Mouse (Mus musculus) lung, postnatal 0 days (tissue): Measurements from ENCODE around the gene Gm13278.
"Not testable (repeated sequence)": the region's sequence is repeated elsewhere in the genome, so short reads cannot be mapped to it uniquely, and the experiment has no call there.

Experiments
- CTCF ChIP-seq: IDR thresholded peaks from 2 replicates; pipeline ENCODE4 v1.5.1; 2016; ENCODE audit warnings: antibody characterized with exemption, mild to moderate bottlenecking
- EP300 ChIP-seq: IDR thresholded peaks from 2 replicates; pipeline ENCODE4 v1.6.1; 2016; ENCODE audit warnings: antibody characterized with exemption, mild to moderate bottlenecking, control low read depth

GRCm38 (mm10) chr4:88757628-88758031, 33.7 kb upstream of the Gm13278 start:
- TF ChIP-seq EP300, result not testable (repeated sequence)
- peak; percentile 73 for TF ChIP-seq CTCF
